Mouse (Mus musculus) hindbrain, embryonic 15.5 days (tissue): ENCODE data around the gene Simc1. TPM values are rescaled to one million over a fixed set of nuclear protein-coding genes. Genes with fewer than 3 reads are reported as not detected.
A peak's percentile ranks its signal among the peaks of the same experiment; 100 is the strongest.

Experiments used
- ATAC-seq: fragments of 200-750 bp; cut with Nextera tagmentation; 2 replicates; pipeline ENCODE4 v1.8.0; 2017; ENCODE audit warnings: low read depth, moderate number of reproducible peaks, moderate TSS enrichment; ENCODE audit not compliant: low FRiP score
- H3K27ac ChIP-seq: fragments of 300-500 bp; sonication (generic); replicated peaks from 2 replicates; pipeline ENCODE4 v1.5.1; 2015; ENCODE audit warnings: mild to moderate bottlenecking, inconsistent platforms
- H3K27me3 ChIP-seq: fragments of 300-500 bp; sonication (generic); 2 replicates; pipeline ENCODE4 v1.6.1; 2015; ENCODE audit warnings: control low read depth, inconsistent platforms
- H3K36me3 ChIP-seq: fragments of 300-500 bp; sonication (generic); 2 replicates; pipeline ENCODE4 v1.6.1; 2015; ENCODE audit warnings: control low read depth, inconsistent platforms
- H3K4me1 ChIP-seq: fragments of 300-500 bp; sonication (generic); replicated peaks from 2 replicates; pipeline ENCODE4 v1.6.1; 2015; ENCODE audit warnings: control low read depth, inconsistent platforms
- H3K4me2 ChIP-seq: fragments of 300-500 bp; sonication (generic); 2 replicates; pipeline ENCODE4 v1.6.1; 2015; ENCODE audit warnings: moderate library complexity, mild to moderate bottlenecking, inconsistent platforms
- H3K4me3 ChIP-seq: fragments of 300-500 bp; sonication (generic); 2 replicates; pipeline ENCODE4 v1.5.1; 2015; ENCODE audit warnings: mild to moderate bottlenecking, inconsistent platforms
- H3K9ac ChIP-seq: fragments of 300-500 bp; sonication (generic); 2 replicates; pipeline ENCODE4 v1.6.1; 2015; ENCODE audit warnings: inconsistent platforms
- H3K9me3 ChIP-seq: fragments of 300-500 bp; sonication (generic); 2 replicates; pipeline ENCODE4 v1.6.1; 2016; ENCODE audit warnings: control low read depth, inconsistent platforms
- WGBS: fragments of 180-500 bp; shearing (Covaris S2); methylation state at CpG from one replicate; pipeline ENCODE4 v1.1.7; 2015; 5-methylcytosine and 5-hydroxymethylcytosine counted together
- microRNA-seq: library from miRNA; unstranded; fragments of <30 nt; microRNA quantifications from one replicate; pipeline ENCODE4, GENCODE M21; 2016
- polyA plus RNA-seq: library from polyadenylated mRNA; unstranded; fragments of >200 nt; fragmentation: Nextera tagmentation; extraction: Ambion mirVana; gene quantifications from 2 replicates; pipeline ENCODE4 v1.2.1, GENCODE M21; 2015

The Simc1 gene
- polyA plus RNA-seq, 1 experiment from 2014 or later = 24.2 TPM

GRCm38 (mm10) chr13:54596107-54596690 lies 92.6 kb downstream of the Simc1 start:
- Histone ChIP-seq H3K27ac (no peak overlapping the region), H3K4me1 (peaks cover 25% of the 10 kb centered on the region), H3K27me3 (no peaks in the 10 kb centered on the region), H3K4me2 (no peak overlapping the region), H3K9ac (no peak overlapping the region), H3K4me3 (no peak overlapping the region), H3K36me3 (peaks cover 40% of the 10 kb centered on the region), H3K9me3 (no peaks in the 10 kb centered on the region)
- WGBS = 79% methylated on average over 8 of the region's 8 CpGs
- ATAC-seq = peak; percentile 23; the same call in 1 of the 2 replicates

GRCm38 (mm10) chr13:54596870-54597269 lies 93.3 kb downstream of the Simc1 start:
- ATAC-seq = no peak
- no peak overlapping the region for H3K9ac ChIP-seq
- H3K4me2 ChIP-seq = no peak overlapping the region
- H3K9me3 ChIP-seq = no peaks in the 10 kb centered on the region
- H3K36me3 ChIP-seq = peaks cover 45% of the 10 kb centered on the region
- H3K27me3 ChIP-seq = no peaks in the 10 kb centered on the region
- no peak overlapping the region for H3K4me3 ChIP-seq
- H3K27ac ChIP-seq = no peak overlapping the region
- H3K4me1 ChIP-seq = peaks cover 18% of the 10 kb centered on the region
- WGBS = 60% methylated on average over 5 of the region's 5 CpGs

GRCm38 (mm10) chr13:54598622-54599143 lies 95.1 kb downstream of the Simc1 start:
- Histone ChIP-seq H3K36me3 (peaks cover 45% of the 10 kb centered on the region), H3K9me3 (no peaks in the 10 kb centered on the region), H3K4me2 (no peak overlapping the region), H3K4me1 (0 out of 2 replicates have a peak, but pooled peaks cover 9% of the 10 kb centered on the region), H3K4me3 (no peak overlapping the region), H3K27me3 (no peaks in the 10 kb centered on the region), H3K9ac (no peak overlapping the region), H3K27ac (no peak overlapping the region)
- ATAC-seq = no peak
- WGBS = 90% methylated on average over 12 of the region's 12 CpGs

Small RNA genes within 50 kb of the gene (microRNA-seq; reads per million reads assigned to microRNA genes)
- gene Gm24195 = not detected

Other genes starting within 250 kb of the Simc1 start
- 27.9 and 31.2 TPM in 2 replicates for gene Cplx2, start 132.4 kb upstream of the Simc1 start, polyA plus RNA-seq
- 97.1 and 102 TPM in 2 replicates for gene Thoc3, start 34.9 kb upstream of the Simc1 start, polyA plus RNA-seq
- gene 4833439L19Rik, start 61.7 kb downstream of the Simc1 start, polyA plus RNA-seq = 249 and 256 TPM in 2 replicates
- gene Arl10, start 71.2 kb downstream of the Simc1 start, polyA plus RNA-seq = 105 and 111 TPM in 2 replicates
- gene Nop16, start 86.3 kb downstream of the Simc1 start, polyA plus RNA-seq = 58.0 and 62.0 TPM in 2 replicates
- 255 and 261 TPM in 2 replicates for gene Higd2a, start 86.4 kb downstream of the Simc1 start, polyA plus RNA-seq
- gene Cltb, start 107.6 kb downstream of the Simc1 start, polyA plus RNA-seq = 206 and 226 TPM in 2 replicates
- 64.9 and 66.4 TPM in 2 replicates for gene Faf2, start 118.0 kb downstream of the Simc1 start, polyA plus RNA-seq
- gene Rnf44, start 190.1 kb downstream of the Simc1 start, polyA plus RNA-seq = 90.7 and 91.5 TPM in 2 replicates
- 0.17 and 0.26 TPM in 2 replicates for gene Cdhr2, start 197.7 kb downstream of the Simc1 start, polyA plus RNA-seq
- 24.8 and 33.9 TPM in 2 replicates for gene Gprin1, start 246.1 kb downstream of the Simc1 start, polyA plus RNA-seq